Mouse (Mus musculus) CH12.LX (cell line): ENCODE data around the gene Tex261. TPM values are rescaled to one million over a fixed set of nuclear protein-coding genes. Genes with fewer than 3 reads are reported as not detected.

Experiments
- DNase-seq: peaks from one replicate; pipeline ENCODE4 v3.0.0-alpha.2; 2013; ENCODE audit errors: extremely low read depth
- H3K27ac ChIP-seq: 2 replicates; pipeline ENCODE4 v1.5.1; 2012; ENCODE audit warnings: low read depth, mild to moderate bottlenecking, control low read depth, moderate library complexity; ENCODE audit not compliant: insufficient read depth
- H3K27me3 ChIP-seq: replicated peaks from 2 replicates; pipeline ENCODE3; 2012; ENCODE audit warnings: inconsistent platforms
- H3K36me3 ChIP-seq, 2 experiments: replicated peaks in 1 of 2; 2 replicates each; pipeline versions ENCODE3 to v1.6.1; 2012; ENCODE audit warnings: inconsistent platforms in 1 of 2, low read length in 1 of 2, mild to moderate bottlenecking in 1 of 2, mixed read lengths in 1 of 2, moderate library complexity in 1 of 2; ENCODE audit not compliant: control insufficient read depth in 1 of 2, insufficient read depth in 1 of 2
- H3K4me1 ChIP-seq, 2 experiments: 2 replicates each; pipeline ENCODE4 v1.6.1; 2012; ENCODE audit warnings: inconsistent platforms in 1 of 2, moderate library complexity in 1 of 2; ENCODE audit not compliant: insufficient read depth in 2 of 2, control insufficient read depth in 1 of 2
- H3K4me2 ChIP-seq: 2 replicates; pipeline ENCODE4 v1.6.1; 2012; ENCODE audit warnings: low read depth, mild to moderate bottlenecking, control low read depth; ENCODE audit not compliant: poor library complexity, insufficient read depth, severe bottlenecking
- H3K4me3 ChIP-seq, 3 experiments: fragments of 150-350 bp in 1 of 3; sonication (generic) in 1 of 3; replicated peaks in 1 of 3; 2 replicates each; pipeline versions ENCODE3 to v1.5.1; 2011 to 2012; ENCODE audit warnings: low read depth in 2 of 3, low read length in 2 of 3, mild to moderate bottlenecking in 2 of 3, moderate library complexity in 2 of 3, control low read depth in 1 of 3, improper control_type of control experiment in 1 of 3, inconsistent platforms in 1 of 3, mixed read lengths in 1 of 3; ENCODE audit not compliant: poor library complexity in 1 of 3
- H3K79me2 ChIP-seq: replicated peaks from 2 replicates; pipeline ENCODE4 v1.6.1; 2012; ENCODE audit warnings: mild to moderate bottlenecking, moderate library complexity; ENCODE audit not compliant: control insufficient read depth, poor library complexity, insufficient read depth, severe bottlenecking; ENCODE audit errors: extremely low read depth
- H3K9ac ChIP-seq: 2 replicates; pipeline ENCODE4 v1.6.1; 2012; ENCODE audit warnings: low read depth, mild to moderate bottlenecking, control low read depth, moderate library complexity; ENCODE audit not compliant: insufficient read depth
- H3K9me3 ChIP-seq: replicated peaks from 2 replicates; pipeline ENCODE3; 2012; ENCODE audit warnings: low read length, inconsistent platforms, mixed read lengths
- BHLHE40 ChIP-seq: IDR thresholded peaks from 2 replicates; pipeline ENCODE4 v1.6.1; 2011; ENCODE audit warnings: mild to moderate bottlenecking, low read depth, low read length, improper control_type of control experiment
- E2F4 ChIP-seq: IDR thresholded peaks from 2 replicates; pipeline ENCODE4 v1.6.1; 2011; ENCODE audit warnings: low read depth, low read length, improper control_type of control experiment; ENCODE audit not compliant: insufficient replicate concordance
- GABPA ChIP-seq: IDR thresholded peaks from 2 replicates; pipeline ENCODE4 v1.6.1; 2012; ENCODE audit warnings: low read depth, low read length, improper control_type of control experiment, inconsistent platforms; ENCODE audit not compliant: insufficient replicate concordance
- IRF4 ChIP-seq: IDR thresholded peaks from 2 replicates; pipeline ENCODE4 v1.6.1; 2014; ENCODE audit warnings: low read depth, mild to moderate bottlenecking, inconsistent platforms, low read length, improper control_type of control experiment
- JUND ChIP-seq: conservative IDR thresholded peaks from 2 replicates; pipeline ENCODE4 v1.6.1; 2011; ENCODE audit warnings: low read depth, low read length, improper control_type of control experiment
- MAX ChIP-seq: IDR thresholded peaks from 2 replicates; pipeline ENCODE4 v1.6.1; 2011; ENCODE audit warnings: low read length, improper control_type of control experiment
- MEF2A ChIP-seq: IDR thresholded peaks from 2 replicates; pipeline ENCODE4 v1.6.1; 2014; ENCODE audit warnings: low read depth, mild to moderate bottlenecking, inconsistent platforms, low read length, improper control_type of control experiment, borderline replicate concordance
- MXI1 ChIP-seq: IDR thresholded peaks from 2 replicates; pipeline ENCODE4 v1.6.1; 2011; ENCODE audit warnings: mild to moderate bottlenecking, low read depth, low read length, improper control_type of control experiment
- NELFE ChIP-seq: IDR thresholded peaks from 2 replicates; pipeline ENCODE4 v1.6.1; 2011; ENCODE audit warnings: low read depth, low read length, improper control_type of control experiment
- POLR2AphosphoS2 ChIP-seq: IDR thresholded peaks from 2 replicates; pipeline ENCODE4 v1.6.1; 2011; ENCODE audit warnings: low read depth, low read length, improper control_type of control experiment
- SMC3 ChIP-seq: IDR thresholded peaks from 2 replicates; pipeline ENCODE4 v1.6.1; 2011; ENCODE audit warnings: low read depth, low read length, improper control_type of control experiment
- TBP ChIP-seq: conservative IDR thresholded peaks from 2 replicates; pipeline ENCODE4 v1.6.1; 2011; ENCODE audit warnings: low read depth, low read length, improper control_type of control experiment
- UBTF ChIP-seq: IDR thresholded peaks from 2 replicates; pipeline ENCODE4 v1.6.1; 2012; ENCODE audit warnings: low read depth, mild to moderate bottlenecking, inconsistent platforms, low read length, improper control_type of control experiment, moderate library complexity
- USF1 ChIP-seq: IDR thresholded peaks from 2 replicates; pipeline ENCODE4 v1.6.1; 2014; ENCODE audit warnings: low read depth, mild to moderate bottlenecking, inconsistent platforms, low read length, improper control_type of control experiment
- ZKSCAN1 ChIP-seq: IDR thresholded peaks from 2 replicates; pipeline ENCODE4 v1.6.1; 2012; ENCODE audit warnings: low read depth, inconsistent platforms, low read length, improper control_type of control experiment, borderline replicate concordance
- ZNF384 ChIP-seq: IDR thresholded peaks from 2 replicates; pipeline ENCODE4 v1.6.1; 2012; ENCODE audit warnings: low read depth, low read length, improper control_type of control experiment, inconsistent platforms
- dilution Hi-C: fragments of 300-500 bp; cut with MboI; formaldehyde crosslinking; loops from 2 replicates; pipeline ENCODE4 v1.14.3; 2020; ENCODE audit warnings: low sequenced_read_pairs; ENCODE audit not compliant: extremely low pct_unique_long_range_greater_than_20kb, extremely low pct_ligation_motif_present
- in situ Hi-C: fragments of 300-500 bp; cut with MboI; formaldehyde crosslinking; loops from 3 replicates; pipeline ENCODE4 v1.14.3; 2019; ENCODE audit warnings: low sequenced_read_pairs, low pct_ligation_motif_present, low pct_unique_long_range_greater_than_20kb, mixed read lengths
- polyA plus RNA-seq: library from polyadenylated mRNA; unstranded; fragments of >175 nt; gene quantifications from 2 replicates; pipeline ENCODE4 v1.2.1, GENCODE M21; 2012; ENCODE audit warnings: low read depth; ENCODE audit not compliant: insufficient read length
- total RNA-seq, 2 experiments: library from RNA; depleted of rRNA; stranded (reverse); fragments of 300-350 nt in 1 of 2; fragments of >200 nt in 1 of 2; gene quantifications; 2 replicates each; pipeline ENCODE4 v1.2.3; 2012 to 2014

Gene Tex261
- total and polyA plus RNA-seq, 3 experiments: 44.6 to 87.8 (median 65.6) TPM

DNA sequence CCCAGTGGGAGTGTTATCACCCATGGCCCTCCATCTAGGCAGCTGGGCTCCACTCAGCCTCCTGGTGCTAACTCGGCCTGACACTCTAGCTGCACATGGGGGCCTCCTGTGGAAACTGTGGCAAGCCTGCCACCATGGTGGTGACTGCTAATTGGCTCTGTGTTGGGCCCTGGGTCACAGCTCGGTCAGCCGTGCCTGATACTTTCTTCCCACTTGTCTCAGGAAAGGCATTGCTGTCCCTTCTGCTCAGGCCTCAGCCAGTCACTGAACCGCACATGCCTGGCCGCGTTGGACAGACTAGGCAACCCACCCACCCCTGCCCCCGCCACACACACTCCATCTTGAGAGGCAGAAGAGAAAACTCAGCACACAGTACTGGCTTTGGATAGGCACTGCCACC, 12.9 kb upstream of the Tex261 start:
- in situ Hi-C loops: no loop called here
- dilution Hi-C loops: no loop called here
- TF ChIP-seq MAX (no peak), SMC3 (no peak), MEF2A (no peak), IRF4 (no peak), JUND (no peak)
- Histone ChIP-seq H3K4me1 (peaks cover 15 to 31% of the 10 kb centered on the region in 2 experiments), H3K4me2 (no peak overlapping the region), H3K27me3 (peaks cover under 1% of the 10 kb centered on the region), H3K9me3 (peaks cover 2% of the 10 kb centered on the region), H3K27ac (no peak overlapping the region), H3K4me3 (no peak overlapping the region), H3K79me2 (no peaks in the 10 kb centered on the region), H3K9ac (no peak overlapping the region), H3K36me3 (no peaks in the 10 kb centered on the region)
- no peak for DNase-seq

- in situ Hi-C loops (no loop called here), dilution Hi-C loops (no loop called here)
- no peaks in the 10 kb centered on the region for H3K27me3 ChIP-seq
- TF ChIP-seq IRF4: no peak
- TF ChIP-seq ZNF384: no peak
- no peak for TF ChIP-seq NELFE
- TF ChIP-seq ZKSCAN1: no peak
- no peak for TF ChIP-seq TBP
- no peak for TF ChIP-seq MXI1
- no peak for TF ChIP-seq JUND
- no peak for TF ChIP-seq UBTF
- TF ChIP-seq POLR2AphosphoS2: no peak
- TF ChIP-seq BHLHE40: no peak
- TF ChIP-seq E2F4: no peak
- no peak for TF ChIP-seq GABPA
- TF ChIP-seq USF1: no peak
- peaks cover 2% of the 10 kb centered on the region for H3K9me3 ChIP-seq
- DNase-seq: no peak
- H3K27ac ChIP-seq: no peak overlapping the region
- H3K79me2 ChIP-seq: no peaks in the 10 kb centered on the region
- H3K9ac ChIP-seq: no peak overlapping the region
- no peak overlapping the region for H3K4me3 ChIP-seq
- no peak overlapping the region for H3K4me2 ChIP-seq
- H3K4me1 ChIP-seq: peaks cover 12 to 24% of the 10 kb centered on the region in 2 experiments
- H3K36me3 ChIP-seq: no peaks in the 10 kb centered on the region
Observed at GRCm38 (mm10) chr6:83786426-83786825, 10.8 kb upstream of the Tex261 start.
